Mouse (Mus musculus): ENCODE results near the gene Arhgef25.
"Not testable (repeated sequence)": the region's sequence is repeated elsewhere in the genome, so short reads cannot be mapped to it uniquely, and the experiment has no call there.

Arhgef25 gene

GRCm38 (mm10) chr10:127135118-127135836, 54.6 kb downstream of the Arhgef25 start:
- no peak for DNase-seq

- DNase-seq = not testable (repeated sequence)
Observed at GRCm38 (mm10) chr10:127134394-127135035, 55.4 kb downstream of the Arhgef25 start.

Measured in lung, postnatal 14 days (tissue).